Mouse (Mus musculus) ES-Bruce4 (cell line): ENCODE measurements around the gene Galnt9.

Experiments used
- CTCF ChIP-seq: IDR thresholded peaks from one replicate; pipeline ENCODE4 v1.8.1; 2011; ENCODE audit warnings: low read depth, low read length
- EP300 ChIP-seq: IDR thresholded peaks from 2 replicates; pipeline ENCODE4 v1.6.1; 2011; ENCODE audit warnings: low read depth, low read length; ENCODE audit not compliant: insufficient read depth
- POLR2A ChIP-seq: IDR thresholded peaks from one replicate; pipeline ENCODE4 v1.8.1; 2011; ENCODE audit warnings: low read length; ENCODE audit not compliant: insufficient read depth

DNA sequence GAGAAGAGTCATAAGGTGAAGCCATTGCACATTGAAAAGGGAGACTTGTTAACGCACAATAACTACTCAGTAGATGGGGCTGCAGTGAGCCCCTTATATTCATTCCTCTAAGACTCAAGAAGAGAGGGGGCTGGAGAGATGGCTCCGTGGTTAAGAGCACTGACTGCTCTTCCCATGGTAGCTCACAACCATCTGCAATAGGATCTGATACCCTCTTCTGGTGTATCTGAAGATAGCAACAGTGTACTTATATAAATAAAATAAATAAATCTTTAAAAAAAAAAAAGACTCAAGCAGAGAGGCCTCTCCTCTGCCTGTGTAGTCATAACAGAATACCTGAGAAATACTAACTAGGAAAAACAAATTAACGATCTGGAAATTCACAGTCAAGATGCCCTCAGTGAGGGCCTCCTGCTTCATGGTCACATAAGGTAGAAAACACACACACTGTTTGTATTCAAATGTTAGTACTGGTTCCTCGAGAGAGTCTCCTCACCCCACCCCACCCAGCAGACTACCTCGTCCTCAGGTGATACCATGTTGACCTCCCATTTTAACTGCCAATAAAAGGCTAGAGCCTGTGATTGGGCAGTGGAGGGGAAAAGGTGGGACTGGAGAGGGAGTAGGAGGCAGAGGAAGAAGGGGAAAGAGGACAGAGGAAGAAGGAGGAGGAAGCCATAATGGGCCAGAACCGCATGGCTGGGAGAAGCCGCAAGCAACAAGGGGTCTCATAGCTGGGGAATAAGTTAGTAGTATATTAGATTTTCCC, 94.3 kb downstream of the Galnt9 start:
- TF ChIP-seq CTCF (no peak), POLR2A (no peak), EP300 (no peak)
